Mouse (Mus musculus) naive thymus-derived CD4-positive, alpha-beta T cell, adult 2 months (primary cell): ENCODE measurements around the gene Slc30a3.
"Not testable (repeated sequence)": the region's sequence is repeated elsewhere in the genome, so short reads cannot be mapped to it uniquely, and the experiment has no call there.

Experiments
- DNase-seq: peaks from one replicate; pipeline ENCODE4 v3.0.0-alpha.2; 2011; ENCODE audit warnings: low read depth

Gene Slc30a3

DNA sequence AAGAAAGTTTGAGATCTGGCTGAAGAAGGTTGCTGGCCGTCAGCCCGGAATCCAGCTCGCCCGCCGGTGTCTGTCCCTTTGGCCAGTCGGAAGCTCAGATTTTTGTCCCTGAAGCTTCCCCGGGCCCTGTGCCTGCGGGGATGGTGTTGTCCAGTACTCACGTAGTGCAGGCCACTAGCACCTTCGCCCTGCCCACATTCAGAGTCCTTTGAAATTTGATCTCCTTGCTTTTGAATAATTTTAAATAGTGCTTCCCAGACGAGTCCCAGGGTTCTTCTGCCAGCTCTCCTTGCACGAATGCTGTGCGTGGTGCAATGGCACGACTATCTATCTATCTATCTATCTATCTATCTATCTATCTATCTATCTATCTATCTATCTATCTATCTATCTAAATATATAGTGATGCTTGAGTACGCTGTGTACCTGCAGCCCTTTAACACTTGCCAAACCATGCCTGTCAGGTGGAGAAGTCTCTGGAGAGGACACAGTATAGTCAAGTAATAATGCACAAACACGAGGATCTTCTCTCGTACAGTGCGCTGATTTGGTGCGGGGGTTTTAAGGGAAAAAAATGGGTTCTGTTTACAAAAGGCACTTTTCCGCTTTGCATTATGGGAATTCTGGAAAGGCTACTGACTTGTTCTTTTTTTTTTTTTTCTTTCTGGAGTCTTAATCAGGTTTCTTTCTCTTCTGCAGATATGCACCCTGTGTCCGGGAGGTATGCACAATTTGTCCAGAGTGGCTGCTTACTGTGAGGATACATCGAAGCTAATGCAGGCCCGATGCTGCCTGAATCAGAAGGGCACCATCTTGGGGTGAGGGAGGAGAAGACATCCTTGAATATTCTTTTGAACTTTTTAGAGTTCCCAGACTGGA is 59.0 kb downstream of the Slc30a3 start, which contains the start of gene Slc5a6:
Gene Slc5a6 (minus strand): TSS at position 162 of the 879 bp plus-strand sequence.
- peak; percentile 79 for DNase-seq

DNA sequence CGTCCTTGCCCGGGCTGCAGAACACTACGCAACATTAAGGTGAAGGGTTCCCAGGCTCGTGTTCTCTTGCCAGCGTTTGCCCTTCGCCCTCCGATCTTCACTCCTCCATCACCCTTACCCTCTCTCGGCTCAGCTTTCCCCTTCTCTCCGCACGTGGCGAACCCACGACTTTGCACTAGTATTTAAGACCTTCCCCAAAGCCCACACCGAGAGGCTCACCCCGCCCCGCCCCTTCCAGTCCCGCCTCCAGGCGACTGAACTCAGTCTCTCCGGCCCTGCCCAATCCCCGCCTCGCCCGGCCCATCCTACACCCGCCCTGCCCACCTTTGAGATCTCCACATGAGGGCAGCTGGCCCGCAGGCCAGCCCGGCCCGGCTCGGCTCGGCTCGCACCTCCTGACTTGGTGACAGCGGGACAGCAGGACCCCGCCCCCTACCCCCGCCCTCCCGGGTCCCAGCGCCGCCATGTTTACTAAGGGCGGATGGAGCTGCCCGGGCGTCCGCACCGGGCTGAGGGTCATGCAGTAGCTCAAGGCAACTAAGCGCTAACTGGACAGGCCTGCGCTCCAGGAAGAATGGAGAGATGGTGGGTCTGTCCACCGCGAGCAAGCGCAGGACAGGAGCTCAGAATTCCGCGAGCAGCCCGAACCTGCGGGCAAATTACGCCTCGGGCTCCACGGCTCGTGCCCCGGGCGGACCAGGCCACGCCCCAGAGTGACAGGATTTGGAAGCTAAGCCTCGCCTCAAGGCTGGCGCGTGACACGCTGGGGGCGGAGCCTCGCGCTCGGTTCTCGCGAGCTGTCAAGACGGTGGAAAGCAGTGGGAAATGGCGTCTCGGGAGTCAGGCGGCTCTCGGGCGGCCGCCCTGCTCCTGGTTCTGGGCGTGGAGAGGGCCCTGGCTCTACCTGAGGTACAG is 59.9 kb downstream of the Slc30a3 start, which contains the start of gene Atraid:
Gene Atraid (plus strand): TSS at position 465 of the 915 bp plus-strand sequence.
- DNase-seq = peak; percentile 99

DNA sequence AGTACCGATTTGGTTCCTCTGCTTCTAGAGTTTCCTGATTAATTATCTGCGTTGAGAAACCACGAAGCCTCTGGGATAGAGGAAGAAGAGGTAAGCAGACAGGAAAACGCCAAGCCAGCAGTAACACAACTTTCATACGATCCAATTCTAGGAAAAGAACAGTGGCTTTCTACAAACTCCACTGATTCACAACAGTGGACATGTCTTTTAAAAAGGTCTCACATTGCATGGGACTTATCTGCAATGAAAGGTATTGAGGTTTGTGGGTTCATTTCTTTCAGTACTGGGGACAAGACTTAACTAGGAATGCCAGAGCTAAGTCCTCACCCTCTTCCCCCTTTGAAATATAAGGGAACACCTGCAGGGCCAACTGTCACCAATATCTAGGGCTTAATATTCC is 61.0 kb downstream of the Slc30a3 start:
- no peak for DNase-seq

DNA sequence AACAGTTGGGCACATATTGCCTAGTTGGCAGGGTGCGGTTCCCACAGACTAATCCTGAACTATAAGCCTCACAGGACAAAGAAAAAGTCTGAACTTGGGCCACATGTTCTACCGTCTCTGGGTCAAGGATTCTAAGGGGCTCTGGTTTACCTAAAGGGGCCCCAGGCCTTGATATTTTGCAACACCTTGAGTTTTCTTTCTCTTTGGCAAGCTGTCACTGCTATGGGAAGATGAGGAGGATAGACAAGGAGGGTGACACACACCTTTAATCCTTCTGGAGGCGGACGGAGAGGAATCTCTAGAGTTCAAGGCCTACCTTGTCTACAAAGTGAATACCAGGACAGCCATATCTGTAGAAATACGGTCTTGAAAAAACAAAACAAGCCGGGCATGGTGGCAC is 61.6 kb downstream of the Slc30a3 start:
- no peak for DNase-seq

DNA sequence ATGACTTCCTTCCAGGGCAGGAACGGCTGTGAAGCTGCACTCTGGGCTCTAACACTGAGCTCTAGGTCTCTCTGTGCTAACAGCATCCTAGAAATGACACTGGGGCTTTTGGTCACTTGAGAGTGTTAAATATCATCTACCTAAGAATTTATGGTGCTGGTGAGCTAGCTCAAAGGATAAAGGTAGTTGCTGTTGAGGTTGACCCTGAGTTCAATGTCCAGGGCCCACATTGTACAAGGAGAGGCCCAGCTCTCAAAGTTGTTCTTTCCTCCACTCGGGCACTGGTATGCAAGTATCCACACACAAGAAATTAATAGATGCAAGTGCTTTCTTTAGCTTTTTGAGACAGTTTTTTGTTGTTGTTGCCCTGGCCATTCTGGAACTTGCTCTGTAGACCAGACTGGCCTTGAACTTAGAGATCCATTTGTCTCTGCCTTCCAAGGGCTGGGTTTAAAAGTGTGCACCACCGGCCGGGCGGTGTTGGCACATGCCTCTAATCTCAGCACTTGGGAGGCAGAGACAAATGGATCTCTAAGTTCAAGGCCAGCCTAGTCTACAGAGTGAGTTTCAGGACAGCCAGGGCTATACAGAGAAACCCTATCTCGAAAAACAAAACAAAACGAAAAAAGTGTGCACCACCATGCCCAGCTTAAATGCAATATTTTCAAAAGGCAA is 69.7 kb downstream of the Slc30a3 start:
- no peak for DNase-seq

DNA sequence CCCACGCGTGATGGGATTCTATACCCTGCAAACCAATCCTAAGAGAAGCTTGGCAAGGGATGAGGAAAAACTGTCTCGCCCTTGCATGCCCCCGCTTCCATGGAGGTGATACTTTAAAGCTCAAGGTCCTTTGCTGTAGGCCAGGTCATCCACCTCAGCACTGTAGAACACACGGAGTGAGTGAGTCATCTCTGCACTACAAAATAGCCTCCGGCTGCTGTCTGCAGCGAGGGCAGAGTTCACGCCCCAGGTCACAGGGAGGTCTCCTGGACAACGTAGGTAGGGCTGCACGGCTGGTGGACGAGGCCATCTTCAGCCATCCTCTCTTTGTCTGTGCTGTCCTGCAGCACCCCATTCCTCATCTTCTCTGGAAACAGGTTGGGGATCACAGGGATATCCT is 71.5 kb downstream of the Slc30a3 start:
- not testable (repeated sequence) for DNase-seq
